Mouse (Mus musculus): ENCODE results near the gene Gtf2ird1.

- no peak for TF ChIP-seq POLR2A (IDR thresholded peaks at IDR 0.05; ENCODE audit: insufficient read length, low read depth)
- TF ChIP-seq POLR2AphosphoS2 (IDR thresholded peaks at IDR 0.05; ENCODE audit: insufficient read length, low read depth), result no peak
- TF ChIP-seq MYOD1 (IDR thresholded peaks at IDR 0.05; ENCODE audit: control insufficient read depth in 1 of 3, insufficient read length in 2 of 3, low read depth in 2 of 3), result no peak
- TF ChIP-seq USF1 (IDR thresholded peaks at IDR 0.05; ENCODE audit: low read depth), result no peak
- TF ChIP-seq TCF3 (IDR thresholded peaks at IDR 0.05; ENCODE audit: insufficient read length, low read depth), result no peak
- TF ChIP-seq E2F4 (IDR thresholded peaks at IDR 0.05; ENCODE audit: insufficient read depth), result no peak
- no peak for TF ChIP-seq MYOG (IDR thresholded peaks at IDR 0.05; ENCODE audit: control insufficient read depth in 1 of 3, insufficient read depth in 1 of 3, insufficient read length in 2 of 3, low read depth in 2 of 3)
- TF ChIP-seq CEBPB (IDR thresholded peaks at IDR 0.05; ENCODE audit: insufficient read depth, poor library complexity, severe bottlenecking), result no peak
Measured at GRCm38 (mm10) chr5:134488042-134488441, 31.5 kb upstream of the Gtf2ird1 start.

Measured in myocyte (in vitro differentiated cells).